Mouse (Mus musculus) embryonic fibroblast, embryonic 13.5 days (primary cell): ENCODE data around the gene Klf16. TPM values are rescaled to one million over a fixed set of nuclear protein-coding genes. Genes with fewer than 3 reads are reported as not detected.
"Not testable (repeated sequence)": the region's sequence is repeated elsewhere in the genome, so short reads cannot be mapped to it uniquely, and the experiment has no call there.

Source experiments
- H3K27ac ChIP-seq: 2 replicates; pipeline ENCODE4 v1.5.1; 2012; ENCODE audit warnings: low read length, control low read depth, inconsistent platforms; ENCODE audit not compliant: insufficient read depth
- H3K4me1 ChIP-seq: 2 replicates; pipeline ENCODE4 v1.6.1; 2011; ENCODE audit warnings: low read length; ENCODE audit not compliant: control insufficient read depth, insufficient read depth
- H3K4me3 ChIP-seq: 2 replicates; pipeline ENCODE4 v1.5.1; 2011; ENCODE audit warnings: mild to moderate bottlenecking, control low read depth, low read length; ENCODE audit not compliant: insufficient read depth
- CTCF ChIP-seq: IDR thresholded peaks from 2 replicates; pipeline ENCODE4 v1.5.1; 2011; ENCODE audit warnings: mild to moderate bottlenecking, control low read depth, low read length, moderate library complexity, borderline replicate concordance; ENCODE audit not compliant: insufficient read depth
- POLR2A ChIP-seq: IDR thresholded peaks from 2 replicates; pipeline ENCODE4 v1.6.1; 2011; ENCODE audit warnings: low read depth, mild to moderate bottlenecking, control low read depth, low read length, moderate library complexity
- polyA plus RNA-seq: library from polyadenylated mRNA; stranded (reverse); fragments of >200 nt; gene quantifications from 2 replicates; pipeline ENCODE4 v1.2.4, GENCODE M21; 2011; ENCODE audit warnings: low read depth; ENCODE audit not compliant: missing spikeins, insufficient read length

The Klf16 gene
- polyA plus RNA-seq, 1 experiment, result 15.5 TPM

- H3K27ac ChIP-seq, result no peak overlapping the region
- peaks cover 7% of the 10 kb centered on the region; the same call in 1 of the 2 replicates for H3K4me1 ChIP-seq
- H3K4me3 ChIP-seq, result no peak overlapping the region
- TF ChIP-seq POLR2A (no peak), CTCF (no peak)
Measured at GRCm38 (mm10) chr10:80606737-80607350, 29.7 kb upstream of the Klf16 start.

- Histone ChIP-seq H3K4me1 (peaks cover 7% of the 10 kb centered on the region; the same call in 1 of the 2 replicates), H3K27ac (no peak overlapping the region), H3K4me3 (no peak overlapping the region)
- TF ChIP-seq CTCF (no peak), POLR2A (no peak)
Measured at GRCm38 (mm10) chr10:80606306-80606705, 29.2 kb upstream of the Klf16 start.

GRCm38 (mm10) chr10:80605721-80606120 lies 28.6 kb upstream of the Klf16 start, which contains the start of gene Gm49322:
Gene Gm49322, plus strand, starts transcription at chr10:80606021.
- not testable (repeated sequence) for H3K4me1 ChIP-seq, H3K4me3 ChIP-seq, H3K27ac ChIP-seq

- no peak for TF ChIP-seq CTCF
- TF ChIP-seq POLR2A, result no peak
- Histone ChIP-seq H3K27ac (no peak overlapping the region), H3K4me1 (peaks cover 7% of the 10 kb centered on the region; the same call in 1 of the 2 replicates), H3K4me3 (no peak overlapping the region)
Measured at GRCm38 (mm10) chr10:80604988-80605387, 27.9 kb upstream of the Klf16 start.

- peaks cover 7% of the 10 kb centered on the region; the same call in 1 of the 2 replicates for H3K4me1 ChIP-seq
- no peak overlapping the region for H3K27ac ChIP-seq
- H3K4me3 ChIP-seq, result peak overlapping the region; percentile 80
- no peak for TF ChIP-seq CTCF
- TF ChIP-seq POLR2A, result 0 out of 2 replicates have a peak, but pooled peaks have one; percentile 10
Measured at GRCm38 (mm10) chr10:80604001-80604509, 26.9 kb upstream of the Klf16 start.

GRCm38 (mm10) chr10:80603364-80603763 lies 26.2 kb upstream of the Klf16 start:
- peaks cover 7% of the 10 kb centered on the region; the same call in 1 of the 2 replicates for H3K4me1 ChIP-seq
- peak overlapping the region; percentile 80 for H3K4me3 ChIP-seq
- H3K27ac ChIP-seq, result peak overlapping the region; percentile 32; the same call in 1 of the 2 replicates
- TF ChIP-seq POLR2A, result no peak
- no peak for TF ChIP-seq CTCF

- Histone ChIP-seq H3K27ac (peak within 1 kb of the TSS; percentile 89), H3K4me1 (peaks cover 7% of the 10 kb centered on the region; the same call in 1 of the 2 replicates), H3K4me3 (peak within 1 kb of the TSS; percentile 80)
- peak; percentile 68 for TF ChIP-seq POLR2A
- no peak for TF ChIP-seq CTCF
Measured at GRCm38 (mm10) chr10:80602698-80603325, 25.7 kb upstream of the Klf16 start, which contains the start of the genes Scamp4 and Adat3. Gene Scamp4, plus strand, starts transcription at chr10:80602872. Gene Adat3, plus strand, starts transcription at chr10:80602880.

- no peaks in the 10 kb centered on the region for H3K4me1 ChIP-seq
- no peak for TF ChIP-seq POLR2A
- no peak for TF ChIP-seq CTCF
Measured at GRCm38 (mm10) chr10:80596318-80596717, 19.2 kb upstream of the Klf16 start.

GRCm38 (mm10) chr10:80589879-80590854 lies 13.0 kb upstream of the Klf16 start, which contains the start of gene Abhd17a:
Gene Abhd17a, minus strand, starts transcription at chr10:80590341.
- 0 out of 2 replicates have a peak, but pooled peaks cover 2% of the 10 kb centered on the region for H3K4me1 ChIP-seq
- H3K27ac ChIP-seq, result no peak within 1 kb of the TSS
- TF ChIP-seq POLR2A (peak; percentile 91), CTCF (no peak)
- peak within 1 kb of the TSS; percentile 88 for H3K4me3 ChIP-seq

More at GRCm38 (mm10) chr10:80596318-80596717, 19.2 kb upstream of the Klf16 start:
- Histone ChIP-seq H3K4me3 (no peak overlapping the region), H3K27ac (no peak overlapping the region)
